Mouse (Mus musculus) forebrain, embryonic 11.5 days (tissue): ENCODE data around the gene Fhdc1. TPM values are rescaled to one million over a fixed set of nuclear protein-coding genes. Genes with fewer than 3 reads are reported as not detected.
A peak's percentile ranks its signal among the peaks of the same experiment; 100 is the strongest.

Experiments used
- ATAC-seq: fragments of 200-750 bp; cut with Nextera tagmentation; replicated peaks from 2 replicates; pipeline ENCODE4 v1.8.0; 2017; ENCODE audit warnings: moderate TSS enrichment; ENCODE audit not compliant: low FRiP score
- DNase-seq: peaks from one replicate; pipeline ENCODE4 v3.0.0-alpha.2; 2017; ENCODE audit warnings: low spot score
- H3K27ac ChIP-seq: fragments of 300-500 bp; sonication (generic); 2 replicates; pipeline ENCODE4 v1.5.1; 2014; ENCODE audit warnings: low read depth, low read length
- H3K27me3 ChIP-seq: fragments of 300-500 bp; sonication (generic); 2 replicates; pipeline ENCODE4 v1.6.1; 2014; ENCODE audit warnings: mild to moderate bottlenecking, low read length, mixed read lengths; ENCODE audit not compliant: control insufficient read depth, insufficient read depth
- H3K36me3 ChIP-seq: fragments of 300-500 bp; sonication (generic); 2 replicates; pipeline ENCODE4 v1.6.1; 2014; ENCODE audit warnings: mild to moderate bottlenecking, low read length, moderate library complexity, mixed read lengths; ENCODE audit not compliant: control insufficient read depth, insufficient read depth
- H3K4me1 ChIP-seq: fragments of 300-500 bp; sonication (generic); replicated peaks from 2 replicates; pipeline ENCODE4 v1.6.1; 2014; ENCODE audit warnings: low read length, mixed read lengths; ENCODE audit not compliant: control insufficient read depth, insufficient read depth
- H3K4me2 ChIP-seq: fragments of 300-500 bp; sonication (generic); 2 replicates; pipeline ENCODE4 v1.6.1; 2014; ENCODE audit warnings: low read depth, mild to moderate bottlenecking, low read length, moderate library complexity, mixed read lengths; ENCODE audit not compliant: severe bottlenecking
- H3K4me3 ChIP-seq: fragments of 300-500 bp; sonication (generic); 2 replicates; pipeline ENCODE4 v1.5.1; 2014; ENCODE audit warnings: low read depth, low read length
- H3K9ac ChIP-seq: fragments of 300-500 bp; sonication (generic); 2 replicates; pipeline ENCODE4 v1.6.1; 2014; ENCODE audit warnings: low read length
- H3K9me3 ChIP-seq: fragments of 300-500 bp; sonication (generic); 2 replicates; pipeline ENCODE4 v1.6.1; 2016; ENCODE audit warnings: low read length, mixed read lengths; ENCODE audit not compliant: control insufficient read depth
- WGBS: fragments of 180-500 bp; shearing (Covaris S2); extraction: QIAGEN DNeasy Blood & Tissue Kit; methylation state at CpG from one replicate; pipeline ENCODE4 v1.1.7; 2014; 5-methylcytosine and 5-hydroxymethylcytosine counted together
- polyA plus RNA-seq: library from polyadenylated mRNA; unstranded; fragments of >200 nt; fragmentation: Nextera tagmentation; extraction: Ambion mirVana; gene quantifications from 2 replicates; pipeline ENCODE4 v1.2.1, GENCODE M21; 2014

Fhdc1 gene
- polyA plus RNA-seq, 1 experiment from 2014 or later, result 2.3 TPM

DNA sequence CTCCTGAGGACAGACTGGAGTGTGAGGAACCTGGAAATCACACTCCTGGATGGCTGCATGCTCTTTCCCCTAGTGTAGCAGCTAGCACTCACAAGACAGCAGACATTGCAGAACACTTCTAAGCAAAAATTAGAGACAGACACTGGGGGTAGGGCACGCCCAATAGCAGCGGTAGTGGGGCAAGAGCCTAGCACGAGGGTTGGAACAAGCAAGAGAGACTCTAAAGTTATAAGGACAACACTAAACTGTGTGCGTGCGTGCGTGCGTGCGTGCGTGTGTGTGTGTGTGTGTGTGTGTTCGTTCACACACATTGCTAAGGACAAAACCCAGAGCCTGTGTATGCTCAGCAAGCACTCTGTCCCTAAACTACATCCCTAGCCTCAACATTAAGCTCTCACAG lies 20.3 kb upstream of the Fhdc1 start:
- H3K4me1 ChIP-seq, result no peaks in the 10 kb centered on the region
- no peaks in the 10 kb centered on the region for H3K9me3 ChIP-seq
- WGBS, result 76% methylated on average over 10 of the region's 10 CpGs
- H3K36me3 ChIP-seq, result no peaks in the 10 kb centered on the region
- H3K4me2 ChIP-seq, result no peak overlapping the region
- H3K27ac ChIP-seq, result no peak overlapping the region
- H3K27me3 ChIP-seq, result no peaks in the 10 kb centered on the region
- ATAC-seq, result no peak
- H3K4me3 ChIP-seq, result no peak overlapping the region
- no peak for DNase-seq
- no peak overlapping the region for H3K9ac ChIP-seq

DNA sequence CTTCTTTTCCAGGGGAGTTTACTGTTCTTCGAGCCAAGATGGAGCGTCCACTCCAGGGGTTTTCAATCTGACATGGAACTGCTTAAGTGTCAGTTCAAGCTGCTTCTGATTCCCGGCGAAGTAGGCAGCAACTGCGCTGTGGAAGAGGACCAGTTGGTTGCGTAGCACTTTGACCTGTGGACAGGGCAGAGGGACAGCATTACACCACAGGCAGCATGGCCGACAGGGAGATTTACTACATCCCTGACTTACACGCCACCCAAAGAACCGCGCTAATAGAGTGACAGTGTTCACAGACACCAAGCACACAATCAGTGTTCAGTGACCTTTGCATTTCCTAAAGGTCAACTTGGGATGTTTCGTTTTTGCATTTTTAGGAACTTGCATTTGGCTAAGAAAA lies 17.5 kb upstream of the Fhdc1 start:
- H3K36me3 ChIP-seq, result no peaks in the 10 kb centered on the region
- ATAC-seq (no peak), DNase-seq (no peak)
- H3K9ac ChIP-seq, result no peak overlapping the region
- no peaks in the 10 kb centered on the region for H3K27me3 ChIP-seq
- 83% methylated on average over 11 of the region's 11 CpGs for WGBS
- no peak overlapping the region for H3K4me3 ChIP-seq
- H3K4me1 ChIP-seq, result no peaks in the 10 kb centered on the region
- H3K9me3 ChIP-seq, result no peaks in the 10 kb centered on the region
- H3K27ac ChIP-seq, result no peak overlapping the region
- H3K4me2 ChIP-seq, result no peak overlapping the region

DNA sequence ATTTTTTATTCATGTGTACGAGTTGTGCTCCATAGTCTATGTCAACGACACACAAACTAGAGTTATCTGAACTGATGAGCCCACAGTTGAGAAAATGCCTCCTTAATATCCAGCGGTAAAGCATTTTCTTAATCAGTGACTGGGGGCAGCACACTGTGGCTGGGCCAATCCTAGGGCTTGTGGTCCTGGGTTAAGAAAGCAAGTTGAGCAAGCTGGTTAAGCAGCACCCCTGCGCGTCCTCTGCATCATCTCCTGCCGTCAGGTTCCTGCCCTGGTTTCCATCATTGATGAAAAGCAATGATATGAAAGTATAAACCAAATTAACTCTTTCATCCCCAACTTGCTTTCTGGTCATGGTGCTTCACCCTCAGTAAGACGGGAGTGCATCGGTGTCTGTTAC lies 12.4 kb upstream of the Fhdc1 start:
- H3K4me1 ChIP-seq, result no peaks in the 10 kb centered on the region
- DNase-seq (no peak), ATAC-seq (no peak)
- H3K9me3 ChIP-seq, result no peaks in the 10 kb centered on the region
- H3K9ac ChIP-seq, result no peak overlapping the region
- H3K27ac ChIP-seq, result no peak overlapping the region
- H3K36me3 ChIP-seq, result no peaks in the 10 kb centered on the region
- H3K4me2 ChIP-seq, result no peak overlapping the region
- no peak overlapping the region for H3K4me3 ChIP-seq
- 96% methylated on average over 8 of the region's 8 CpGs for WGBS
- H3K27me3 ChIP-seq, result no peaks in the 10 kb centered on the region

DNA sequence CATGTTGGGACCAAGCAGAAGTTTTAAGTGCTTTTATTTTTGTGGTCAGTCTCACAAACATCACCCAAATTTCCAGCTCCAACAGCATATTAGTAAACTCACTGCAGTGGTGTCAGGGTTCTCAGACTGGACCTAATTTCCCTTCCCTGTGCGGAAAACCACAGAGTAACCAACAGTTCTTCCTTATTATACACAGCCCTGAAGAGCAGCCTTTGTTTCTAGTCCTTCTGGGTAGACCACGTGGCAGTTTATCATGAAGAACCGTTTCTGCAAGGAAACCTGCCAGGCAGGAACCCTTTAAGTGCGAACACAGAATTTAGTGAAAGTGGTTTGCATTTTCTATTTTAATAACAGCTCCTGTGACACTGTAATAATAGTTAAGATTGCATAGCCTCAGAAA lies 11.9 kb upstream of the Fhdc1 start:
- H3K9me3 ChIP-seq, result no peaks in the 10 kb centered on the region
- no peaks in the 10 kb centered on the region for H3K36me3 ChIP-seq
- WGBS, result 87% methylated on average over 4 of the region's 4 CpGs
- DNase-seq (no peak), ATAC-seq (no peak)
- H3K4me3 ChIP-seq, result no peak overlapping the region
- no peaks in the 10 kb centered on the region for H3K27me3 ChIP-seq
- no peaks in the 10 kb centered on the region for H3K4me1 ChIP-seq
- H3K9ac ChIP-seq, result no peak overlapping the region
- H3K27ac ChIP-seq, result no peak overlapping the region
- H3K4me2 ChIP-seq, result no peak overlapping the region

DNA sequence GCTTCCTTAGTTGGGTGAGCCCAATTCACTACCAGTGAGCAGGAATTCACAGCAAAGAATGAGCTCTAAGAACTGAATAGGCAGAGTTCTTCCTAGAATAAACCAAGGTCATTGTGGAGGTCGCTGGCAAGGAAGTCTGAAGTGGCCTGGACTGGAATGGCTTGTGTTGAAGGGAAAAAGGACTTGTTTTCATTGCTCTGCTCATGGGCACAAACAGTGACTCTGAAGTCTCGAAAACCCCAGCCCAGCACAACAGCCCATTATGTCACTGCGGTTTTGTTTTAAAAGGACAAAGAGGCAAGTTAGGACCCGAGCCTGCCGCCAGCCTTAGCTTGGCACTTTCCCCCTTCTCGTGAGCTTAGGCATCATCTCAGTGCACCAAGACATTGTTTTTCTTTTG lies 8.5 kb upstream of the Fhdc1 start:
- H3K27ac ChIP-seq, result no peak overlapping the region
- no peaks in the 10 kb centered on the region for H3K27me3 ChIP-seq
- no peaks in the 10 kb centered on the region for H3K4me1 ChIP-seq
- no peak for DNase-seq
- ATAC-seq, result no peak
- no peak overlapping the region for H3K4me3 ChIP-seq
- 27% methylated on average over 6 of the region's 6 CpGs for WGBS
- H3K36me3 ChIP-seq, result no peaks in the 10 kb centered on the region
- no peak overlapping the region for H3K9ac ChIP-seq
- H3K9me3 ChIP-seq, result no peaks in the 10 kb centered on the region
- H3K4me2 ChIP-seq, result no peak overlapping the region

DNA sequence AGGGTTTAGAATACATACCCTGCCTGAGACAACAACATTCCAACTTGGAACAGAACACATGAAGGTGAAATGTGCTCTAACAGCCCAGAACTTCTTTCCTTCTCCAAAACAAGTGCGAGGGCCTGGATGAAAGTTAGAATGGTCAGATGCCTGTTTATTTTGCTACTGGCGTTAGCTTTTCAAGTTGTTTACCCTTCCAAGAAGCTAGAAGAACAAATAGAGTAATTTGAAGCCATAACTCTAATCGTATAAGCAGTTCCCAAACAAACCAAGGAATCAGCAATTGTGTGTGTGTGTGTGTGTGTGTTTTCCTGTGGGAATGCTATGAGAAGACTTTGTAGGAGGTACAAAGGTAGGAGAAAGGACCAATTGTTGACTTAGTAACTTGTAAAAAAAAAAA lies 4.7 kb upstream of the Fhdc1 start:
- 82% methylated on average over 3 of the region's 3 CpGs for WGBS
- ATAC-seq (no peak), DNase-seq (no peak)
- peaks cover 3% of the 10 kb centered on the region; the same call in 1 of the 2 replicates for H3K4me1 ChIP-seq
- H3K9me3 ChIP-seq, result no peaks in the 10 kb centered on the region
- no peak overlapping the region for H3K4me2 ChIP-seq
- peaks cover 5% of the 10 kb centered on the region; the same call in 1 of the 2 replicates for H3K27me3 ChIP-seq
- H3K4me3 ChIP-seq, result no peak overlapping the region
- no peak overlapping the region for H3K9ac ChIP-seq
- H3K27ac ChIP-seq, result no peak overlapping the region
- no peaks in the 10 kb centered on the region for H3K36me3 ChIP-seq

DNA sequence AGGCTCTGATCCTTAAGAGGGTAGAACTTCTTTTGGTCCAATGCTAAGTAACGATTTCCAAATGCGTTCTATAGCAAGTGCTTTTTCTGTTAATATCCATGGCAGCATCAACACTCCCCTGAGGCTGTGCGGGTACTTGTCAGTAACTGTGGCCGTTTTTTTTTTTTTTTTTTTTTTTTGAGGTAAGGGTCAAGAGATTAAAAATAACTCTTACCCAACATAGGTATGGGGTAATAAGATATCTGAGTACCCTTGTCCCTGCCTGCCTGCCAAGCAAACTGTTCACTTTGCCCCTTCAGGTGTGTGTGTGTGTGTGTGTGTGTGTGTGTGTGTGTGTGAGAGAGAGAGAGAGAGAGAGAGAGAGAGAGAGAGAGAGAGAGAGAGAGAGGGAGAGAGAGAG lies 4.1 kb upstream of the Fhdc1 start:
- H3K9me3 ChIP-seq, result no peaks in the 10 kb centered on the region
- no peak overlapping the region for H3K27ac ChIP-seq
- no peak overlapping the region for H3K9ac ChIP-seq
- peaks cover 7% of the 10 kb centered on the region; the same call in 1 of the 2 replicates for H3K27me3 ChIP-seq
- 73% methylated on average over 4 of the region's 4 CpGs for WGBS
- H3K36me3 ChIP-seq, result no peaks in the 10 kb centered on the region
- H3K4me3 ChIP-seq, result no peak overlapping the region
- no peak overlapping the region for H3K4me2 ChIP-seq
- no peak for DNase-seq
- H3K4me1 ChIP-seq, result peaks cover 4% of the 10 kb centered on the region; the same call in 1 of the 2 replicates
- no peak for ATAC-seq

DNA sequence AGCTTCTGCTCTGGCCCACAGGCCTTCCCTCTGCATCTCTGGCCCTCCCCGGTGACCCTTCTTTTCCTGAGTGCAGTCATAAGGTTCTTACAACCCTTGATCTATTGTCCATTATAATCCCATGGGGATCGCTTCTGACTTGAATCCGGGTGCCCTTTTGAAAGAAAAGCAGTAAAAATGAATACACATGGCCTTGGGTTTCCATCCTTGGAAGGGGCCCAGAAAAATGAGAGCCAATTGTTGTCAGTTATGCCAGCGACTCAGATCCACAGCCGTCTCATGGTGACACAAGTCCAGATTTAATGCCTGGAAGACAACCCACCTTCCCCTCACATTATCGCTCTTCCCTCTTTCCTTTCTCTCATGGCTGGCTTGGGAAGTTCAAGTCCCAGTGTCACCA lies 1.9 kb upstream of the Fhdc1 start:
- Histone ChIP-seq H3K4me2 (no peak overlapping the region), H3K36me3 (no peaks in the 10 kb centered on the region), H3K9ac (no peak overlapping the region), H3K4me3 (no peak overlapping the region), H3K27me3 (peaks cover 27% of the 10 kb centered on the region), H3K27ac (no peak overlapping the region), H3K9me3 (no peaks in the 10 kb centered on the region), H3K4me1 (peaks cover 9% of the 10 kb centered on the region; the same call in 1 of the 2 replicates)
- DNase-seq (no peak), ATAC-seq (no peak)
- WGBS, result 72% methylated on average over 6 of the region's 6 CpGs

DNA sequence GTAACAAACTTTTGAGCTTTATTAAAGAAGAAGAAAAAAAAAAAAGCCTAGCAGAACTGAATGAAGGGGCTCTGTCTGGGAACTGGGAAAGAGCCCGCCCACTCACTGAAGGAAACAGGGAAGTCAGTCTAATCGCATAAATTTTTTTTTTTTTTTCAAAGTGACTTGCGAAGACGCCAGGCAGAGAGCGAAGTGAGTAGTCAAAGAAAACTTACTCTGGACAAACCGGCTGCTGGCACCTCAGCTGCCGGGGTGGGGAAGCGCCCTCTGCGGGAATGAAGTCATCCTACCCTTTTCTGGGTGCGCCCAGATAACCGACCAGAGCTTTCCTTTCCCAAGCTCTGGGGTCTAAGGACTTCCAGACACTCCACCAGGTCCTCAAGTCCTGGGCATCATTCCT lies 875 bp upstream of the Fhdc1 start:
- H3K4me2 ChIP-seq, result peak overlapping the region; percentile 99; the same call in 1 of the 2 replicates
- H3K27me3 ChIP-seq, result peaks cover 29% of the 10 kb centered on the region
- WGBS, result 4% methylated on average over 11 of the region's 11 CpGs
- H3K9me3 ChIP-seq, result no peaks in the 10 kb centered on the region
- H3K36me3 ChIP-seq, result no peaks in the 10 kb centered on the region
- ATAC-seq, result no peak
- no peak overlapping the region for H3K4me3 ChIP-seq
- peaks cover 9% of the 10 kb centered on the region; the same call in 1 of the 2 replicates for H3K4me1 ChIP-seq
- H3K9ac ChIP-seq, result no peak overlapping the region
- DNase-seq, result peak; percentile 75
- H3K27ac ChIP-seq, result no peak overlapping the region
